Mouse (Mus musculus): Measurements from ENCODE around the gene Synpr.

Gene Synpr

GRCm38 (mm10) chr14:13355569-13356362 lies 71.2 kb downstream of the Synpr start:
- peak; percentile 55 for DNase-seq

GRCm38 (mm10) chr14:13357101-13357667 lies 72.6 kb downstream of the Synpr start:
- no peak for DNase-seq

DNA sequence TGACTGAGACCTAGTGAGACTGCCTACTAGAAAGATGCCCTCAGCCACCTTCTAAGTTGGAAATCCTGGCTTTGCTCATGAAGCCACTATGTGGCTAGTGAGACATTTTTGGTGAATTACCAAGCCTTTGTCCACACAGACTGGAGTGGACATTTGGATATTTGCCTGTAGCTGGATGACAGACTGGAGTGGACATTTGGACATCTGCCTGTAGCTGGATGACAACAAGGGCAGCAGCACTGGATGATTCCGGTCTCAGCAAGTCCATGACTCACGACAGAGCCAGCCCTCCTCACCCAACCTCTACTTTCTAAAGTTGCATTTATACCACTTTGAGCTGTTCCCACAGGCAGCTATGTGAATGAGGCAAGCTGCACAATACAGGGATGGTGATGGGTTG lies 73.5 kb downstream of the Synpr start:
- peak; percentile 30 for DNase-seq

GRCm38 (mm10) chr14:13361184-13361583 lies 76.6 kb downstream of the Synpr start:
- no peak for DNase-seq

DNA sequence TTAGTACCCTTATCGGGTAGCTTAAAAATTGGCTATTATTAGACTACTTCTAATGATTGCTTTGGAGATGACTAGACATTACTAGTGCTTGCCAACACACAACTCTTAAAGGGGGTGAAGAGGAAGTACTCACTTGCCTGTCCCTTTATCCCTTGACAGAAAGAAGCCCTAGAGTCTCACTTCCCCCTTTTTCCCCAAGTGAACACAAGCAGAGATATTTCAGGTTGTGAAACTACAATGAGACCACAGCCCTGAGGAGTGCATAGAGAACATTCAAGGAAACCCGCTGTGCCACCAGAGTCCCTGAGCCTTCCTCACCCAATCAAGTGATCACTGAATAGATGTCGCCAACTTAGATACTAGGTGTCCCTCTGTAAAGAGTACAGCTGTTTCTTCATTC lies 77.1 kb downstream of the Synpr start:
- no peak for DNase-seq

DNA sequence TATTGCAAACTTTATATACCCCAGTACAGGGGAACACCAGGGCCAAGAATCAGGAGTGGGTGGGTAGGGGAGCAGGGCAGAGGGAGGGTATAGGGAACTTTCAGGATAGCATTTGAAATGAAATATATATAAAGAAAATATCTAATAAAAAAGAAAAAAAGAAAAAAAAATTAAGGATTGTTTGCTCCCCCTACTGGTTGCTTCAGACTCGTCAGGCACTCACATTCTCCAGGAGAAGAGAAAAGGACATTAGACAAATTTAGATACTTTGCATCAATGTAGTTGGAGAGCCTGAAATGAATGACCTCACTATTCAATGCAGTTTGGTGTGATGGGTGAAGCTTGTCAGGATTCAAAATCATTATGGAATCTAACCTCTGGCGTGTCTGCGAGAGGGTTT lies 83.7 kb downstream of the Synpr start:
- no peak for DNase-seq

DNA sequence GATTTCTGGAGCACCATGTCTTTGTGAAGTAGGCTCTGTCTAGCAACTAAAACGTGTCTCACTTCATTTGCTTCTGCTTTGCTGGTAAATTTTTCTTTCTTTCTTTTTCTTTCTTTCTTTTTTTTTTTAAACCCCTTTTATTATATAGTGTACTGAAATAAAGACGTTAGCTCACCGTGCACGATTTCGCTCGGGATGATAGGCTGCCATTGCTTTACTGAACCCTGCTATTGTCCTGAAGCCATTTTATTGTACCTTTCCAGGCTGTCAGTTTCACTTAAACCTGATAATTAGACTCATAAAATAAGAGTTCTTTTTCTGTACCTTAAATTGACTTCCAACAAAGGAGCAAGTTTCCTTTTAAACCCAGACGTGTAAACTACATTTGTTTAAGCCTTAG lies 104.5 kb downstream of the Synpr start:
- DNase-seq, result no peak

GRCm38 (mm10) chr14:13389954-13390353 lies 105.4 kb downstream of the Synpr start:
- no peak for DNase-seq

- DNase-seq, result no peak
Measured at GRCm38 (mm10) chr14:13399226-13400020, 114.8 kb downstream of the Synpr start.

DNA sequence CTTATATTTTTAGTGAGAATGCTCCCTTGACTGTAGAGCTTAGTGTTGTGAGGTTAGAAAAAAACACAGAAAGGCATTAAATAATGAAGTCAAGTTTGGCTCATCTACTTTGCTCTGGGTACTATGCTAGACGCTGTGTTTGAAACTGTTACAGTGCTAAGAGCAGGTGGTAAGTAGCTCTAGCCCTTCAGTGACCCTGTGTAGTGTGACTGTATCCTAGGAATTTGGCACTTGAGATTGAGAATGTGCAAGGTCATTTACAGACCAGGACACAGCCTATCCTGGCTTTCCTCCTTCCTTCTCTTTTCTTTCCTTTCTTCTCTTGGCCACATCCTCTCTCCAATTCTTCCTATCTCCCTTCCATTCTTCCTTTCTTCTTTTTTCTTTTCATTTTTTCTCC lies 127.1 kb downstream of the Synpr start:
- no peak for DNase-seq

- DNase-seq, result no peak
Measured at GRCm38 (mm10) chr14:13440723-13441122, 156.1 kb downstream of the Synpr start.

DNA sequence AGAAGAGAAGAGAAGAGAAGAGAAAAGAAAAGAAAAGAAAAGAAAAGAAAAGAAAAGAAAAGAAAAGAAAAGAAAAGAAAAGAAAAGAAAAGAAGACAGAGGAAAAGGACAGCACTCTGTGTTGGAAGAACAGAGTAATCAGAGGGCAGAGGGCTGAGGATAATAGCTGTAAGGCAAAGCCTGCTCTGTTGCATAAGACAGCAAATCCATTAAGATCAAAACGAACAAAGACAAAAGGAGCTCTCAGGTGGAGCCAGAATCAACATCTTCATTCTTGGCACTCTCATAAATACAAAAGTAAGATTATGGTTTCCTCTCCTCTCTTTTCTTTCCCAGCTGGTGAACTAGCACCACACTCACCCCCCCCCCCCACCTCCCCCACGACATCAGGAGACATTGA lies 160.3 kb downstream of the Synpr start:
- no peak for DNase-seq

DNA sequence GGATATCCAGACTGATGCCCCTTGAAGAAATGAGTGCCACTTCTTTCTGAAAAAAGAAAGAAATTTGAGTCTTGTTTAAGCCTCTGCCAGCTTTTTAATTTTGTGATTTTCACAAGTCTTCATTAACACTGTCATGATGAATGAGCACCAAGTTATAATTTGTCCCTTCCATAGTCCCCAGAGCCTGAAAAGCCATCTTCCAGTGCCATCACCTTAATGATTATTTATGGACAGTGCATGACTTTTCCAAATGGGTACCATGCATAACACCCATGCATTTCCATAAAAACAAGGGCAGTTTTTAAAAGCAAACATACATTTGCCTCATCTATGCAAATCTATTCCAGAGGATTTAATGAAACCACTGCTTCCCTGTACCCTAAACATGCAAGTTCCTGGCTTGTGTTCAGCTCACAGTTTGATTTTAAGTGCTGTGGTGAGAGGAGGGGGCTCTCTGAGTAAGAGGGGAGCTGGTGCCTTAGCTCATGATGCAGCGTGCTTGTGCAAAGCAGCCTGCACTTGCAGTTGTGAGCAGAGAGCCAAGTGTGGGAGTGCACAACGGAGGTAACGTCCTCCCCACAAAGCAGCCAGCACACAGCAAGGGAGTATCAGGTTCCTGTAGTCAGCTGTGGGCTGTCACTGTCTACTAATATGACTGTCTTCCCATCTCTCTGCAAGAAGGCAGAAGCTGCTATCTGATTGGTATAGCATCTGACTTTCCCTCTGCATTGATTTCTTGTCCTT lies 169.1 kb downstream of the Synpr start:
- no peak for DNase-seq

DNA sequence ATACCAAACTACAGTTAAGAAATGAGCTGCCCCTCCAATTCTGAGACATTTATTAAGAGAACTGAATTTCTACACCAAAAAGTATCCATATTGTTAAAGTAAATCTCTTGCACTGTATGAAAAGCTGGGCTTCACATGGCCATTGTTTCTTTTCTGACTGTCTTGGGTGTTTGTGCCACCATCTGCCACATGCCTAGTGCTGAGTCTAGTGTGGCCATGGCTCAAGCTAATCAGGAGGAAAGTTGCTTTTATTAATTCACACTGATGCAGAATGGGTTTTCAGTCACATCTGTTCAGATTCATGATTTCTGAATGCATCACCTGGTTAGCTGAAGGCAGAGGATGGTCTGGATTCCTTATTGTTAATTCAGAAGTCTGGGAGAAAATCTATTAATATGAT lies 170.4 kb downstream of the Synpr start:
- DNase-seq, result no peak

- no peak for DNase-seq
Measured at GRCm38 (mm10) chr14:13459333-13459732, 174.8 kb downstream of the Synpr start.

GRCm38 (mm10) chr14:13469211-13469610 lies 184.6 kb downstream of the Synpr start:
- no peak for DNase-seq

GRCm38 (mm10) chr14:13477821-13478220 lies 193.2 kb downstream of the Synpr start:
- no peak for DNase-seq

- DNase-seq, result no peak
Measured at GRCm38 (mm10) chr14:13505355-13505754, 220.8 kb downstream of the Synpr start.

DNA sequence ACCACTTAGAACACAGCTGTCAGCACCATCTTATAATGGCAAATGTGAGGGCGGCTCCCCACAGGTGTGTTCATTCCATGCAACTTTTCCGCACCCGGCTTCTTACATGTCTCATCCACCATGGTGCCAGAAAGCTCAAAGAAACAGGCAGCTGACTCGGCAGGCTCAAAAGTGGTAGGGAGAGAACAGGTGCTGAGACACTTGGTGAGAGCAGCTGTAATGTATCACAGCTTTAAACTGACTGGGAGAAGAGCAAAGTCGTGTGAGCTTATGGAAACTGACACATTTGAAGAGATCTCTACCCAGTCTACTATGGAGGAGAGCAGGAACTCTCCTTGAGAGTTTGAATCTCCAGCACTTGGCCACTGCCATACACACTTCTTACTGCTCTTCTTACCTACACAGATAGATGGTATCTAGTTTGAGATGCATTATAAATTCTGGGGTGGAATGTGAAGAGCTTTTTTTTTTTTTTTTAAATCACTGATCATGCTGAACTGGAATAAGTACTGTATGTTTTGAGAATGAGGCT lies 234.1 kb downstream of the Synpr start:
- DNase-seq, result no peak

GRCm38 (mm10) chr14:13519239-13520011 lies 234.8 kb downstream of the Synpr start:
- no peak for DNase-seq

DNA sequence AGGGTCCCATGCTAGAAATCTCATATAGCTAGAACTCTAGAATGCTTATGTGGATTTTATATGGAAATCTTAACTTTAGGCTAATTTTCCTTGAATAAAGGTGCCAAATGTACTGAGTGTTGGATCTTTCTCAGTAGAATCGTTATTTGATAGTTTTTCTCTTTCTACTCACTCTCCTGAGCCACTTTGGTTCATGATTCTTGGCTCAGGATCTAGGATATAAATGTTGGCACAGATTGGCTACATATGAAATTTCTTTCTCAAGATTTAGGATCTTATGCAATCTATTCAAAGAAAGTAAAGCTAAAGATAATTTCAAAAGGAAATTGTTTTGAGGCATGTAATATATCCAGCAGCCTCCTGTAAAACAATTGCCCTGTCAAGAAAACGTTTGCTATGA lies 263.2 kb downstream of the Synpr start:
- DNase-seq, result no peak

DNA sequence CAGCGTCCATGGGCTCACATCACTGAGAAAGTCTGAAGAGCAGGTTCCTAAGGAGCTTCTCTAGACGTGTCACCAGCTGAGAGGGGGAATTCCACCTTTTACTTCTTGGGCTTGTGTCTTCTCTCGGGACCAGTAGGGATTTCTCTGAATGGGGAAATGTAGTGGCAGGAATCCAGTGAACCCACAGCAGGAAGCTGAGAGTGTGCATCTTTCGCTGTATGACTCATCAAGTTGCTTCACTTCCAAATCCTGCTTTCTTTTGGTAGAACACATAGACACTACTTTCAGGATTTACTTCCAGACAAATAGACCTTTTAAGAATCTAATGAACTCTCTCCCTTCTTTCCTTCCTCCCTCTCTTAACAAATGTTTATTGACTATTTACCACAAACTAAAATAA lies 266.6 kb downstream of the Synpr start:
- DNase-seq, result no peak

Measured in cerebellum, adult 11-12 months (tissue).